Comparison of ENCODE assay signal across 8 mouse cellular contexts in the genomic region with DNA sequence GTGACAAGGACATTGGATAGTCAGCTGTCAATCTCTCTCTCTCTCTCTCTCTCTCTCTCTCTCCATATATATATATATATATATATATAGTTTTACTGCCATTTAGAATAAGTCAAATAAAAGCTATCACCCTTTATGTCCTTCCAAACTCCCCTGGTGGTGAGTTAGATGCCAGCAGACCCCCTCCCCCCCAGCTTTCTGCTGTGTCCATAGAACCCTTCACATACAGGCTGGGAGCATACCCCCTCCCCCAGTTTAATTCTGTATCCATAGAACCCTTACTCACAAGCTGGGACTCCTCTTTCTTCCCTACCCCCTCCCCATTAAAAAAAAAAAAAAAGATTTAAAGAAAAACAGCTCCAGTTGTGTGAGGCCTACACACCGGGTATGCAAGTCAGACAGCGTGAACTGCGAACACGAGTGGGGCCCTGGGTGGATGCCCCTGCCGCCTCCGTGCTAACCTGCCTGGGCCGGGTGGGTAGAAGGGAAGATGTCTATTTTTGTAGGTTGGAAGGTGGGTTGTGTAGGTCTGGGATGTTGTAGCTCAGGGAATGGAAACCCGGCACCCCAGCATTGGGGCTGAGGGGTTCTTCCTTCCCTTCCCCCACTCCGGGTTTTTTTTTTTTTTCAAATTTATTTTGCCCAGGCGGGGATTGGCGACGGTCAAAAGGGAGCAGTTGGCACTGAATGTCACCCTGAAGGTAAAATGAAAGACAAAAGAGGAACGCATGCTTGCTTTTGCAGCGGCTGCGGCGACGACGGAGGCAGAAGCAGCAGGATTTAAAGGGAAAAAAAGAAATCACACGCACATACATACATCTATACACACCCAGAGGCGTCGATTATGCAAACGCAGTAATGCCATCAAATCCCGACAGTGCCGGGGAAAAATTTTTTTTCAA. TPM values are rescaled to one million over a fixed set of nuclear protein-coding genes. Genes with fewer than 3 reads are reported as not detected.
DNase-seq lines count a peak whose midpoint lies in the region; ATAC-seq and TF ChIP-seq lines count a peak whose summit lies in the region.

No protein-coding gene starts in this region.

- H3K27ac ChIP-seq in kidney, embryonic 15.5 days, result 0 out of 2 replicates have a peak overlapping the region, but pooled peaks have one; percentile 9
- peak overlapping the region; percentile 88 for H3K27ac ChIP-seq in heart, embryonic 16.5 days (ENCODE audit: low read length)
- H3K27ac ChIP-seq in limb, embryonic 14.5 days (replicated peaks; ENCODE audit: low read depth, low read length), result no peak overlapping the region
- H3K27ac ChIP-seq in stomach, embryonic 14.5 days (ENCODE audit: low read length), result no peak overlapping the region

- DNase-seq in kidney, adult 8-10 months, result no peak
- DNase-seq in cerebellum, postnatal 14 days, result peak; percentile 56 to 58
- no peak for DNase-seq in limb, embryonic 14.5 days (ENCODE audit: low spot score)
- DNase-seq in thymus, postnatal 25 days, result no peak

- H3K4me2 ChIP-seq in kidney, embryonic 15.5 days, result peak overlapping the region; percentile 97
- H3K4me2 ChIP-seq in heart, embryonic 16.5 days (ENCODE audit: low read depth, low read length), result peak overlapping the region; percentile 86
- H3K4me2 ChIP-seq in limb, embryonic 14.5 days (replicated peaks; ENCODE audit: low read depth, low read length, severe bottlenecking), result peak overlapping the region; percentile 95
- peak overlapping the region; percentile 93 for H3K4me2 ChIP-seq in stomach, embryonic 14.5 days (replicated peaks; ENCODE audit: low read depth, low read length)

- no peaks in the 10 kb centered on the region for H3K27me3 ChIP-seq in kidney, embryonic 15.5 days
- no peaks in the 10 kb centered on the region for H3K27me3 ChIP-seq in heart, embryonic 16.5 days (ENCODE audit: control insufficient read depth, insufficient read depth, low read length)
- H3K27me3 ChIP-seq in limb, embryonic 14.5 days (ENCODE audit: control insufficient read depth, insufficient read depth, low read length), result no peaks in the 10 kb centered on the region
- H3K27me3 ChIP-seq in stomach, embryonic 14.5 days (ENCODE audit: control insufficient read depth, insufficient read depth, low read length), result no peaks in the 10 kb centered on the region

- no peak for TF ChIP-seq POLR2A in limb, embryonic 14.5 days (IDR thresholded peaks at IDR 0.05; ENCODE audit: borderline replicate concordance, extremely low read depth, insufficient read depth, insufficient read length)

- H3K36me3 ChIP-seq in kidney, embryonic 15.5 days, result no peaks in the 10 kb centered on the region
- no peaks in the 10 kb centered on the region for H3K36me3 ChIP-seq in heart, embryonic 16.5 days (ENCODE audit: control insufficient read depth, insufficient read depth)
- no peaks in the 10 kb centered on the region for H3K36me3 ChIP-seq in limb, embryonic 14.5 days (ENCODE audit: control insufficient read depth, insufficient read depth, low read length)
- no peaks in the 10 kb centered on the region for H3K36me3 ChIP-seq in stomach, embryonic 14.5 days (ENCODE audit: control insufficient read depth, insufficient read depth, low read length)

- peaks cover 23% of the 10 kb centered on the region for H3K4me1 ChIP-seq in kidney, embryonic 15.5 days
- peaks cover 20% of the 10 kb centered on the region for H3K4me1 ChIP-seq in heart, embryonic 16.5 days (ENCODE audit: control insufficient read depth, insufficient read depth, low read length)
- peaks cover 3% of the 10 kb centered on the region; the same call in 1 of the 2 replicates for H3K4me1 ChIP-seq in limb, embryonic 14.5 days (ENCODE audit: control insufficient read depth, insufficient read depth, low read length)
- peaks cover 3% of the 10 kb centered on the region; the same call in 1 of the 2 replicates for H3K4me1 ChIP-seq in stomach, embryonic 14.5 days (ENCODE audit: control insufficient read depth, insufficient read depth, low read length)

- no peaks in the 10 kb centered on the region for H3K9me3 ChIP-seq in kidney, embryonic 15.5 days (replicated peaks)
- H3K9me3 ChIP-seq in heart, embryonic 16.5 days (replicated peaks; ENCODE audit: control insufficient read depth, low read length), result no peaks in the 10 kb centered on the region
- H3K9me3 ChIP-seq in limb, embryonic 14.5 days (ENCODE audit: control insufficient read depth, low read length), result no peaks in the 10 kb centered on the region
- no peaks in the 10 kb centered on the region for H3K9me3 ChIP-seq in stomach, embryonic 14.5 days (ENCODE audit: control insufficient read depth, low read depth, low read length)

- H3K4me3 ChIP-seq in kidney, embryonic 15.5 days (replicated peaks), result peak overlapping the region; percentile 67
- peak overlapping the region; percentile 72 for H3K4me3 ChIP-seq in heart, embryonic 16.5 days (ENCODE audit: low read length)
- H3K4me3 ChIP-seq in limb, embryonic 14.5 days (replicated peaks; ENCODE audit: low read length), result peak overlapping the region; percentile 53
- H3K4me3 ChIP-seq in stomach, embryonic 14.5 days (ENCODE audit: low read depth, low read length), result peak overlapping the region; percentile 38

- WGBS in kidney, embryonic 15.5 days, result 9% methylated on average over 24 of the region's 24 CpGs
- 6% methylated on average over 24 of the region's 24 CpGs for WGBS in heart, embryonic 16.5 days
- 10% methylated on average over 24 of the region's 24 CpGs for WGBS in limb, embryonic 14.5 days
- 12% methylated on average over 24 of the region's 24 CpGs for WGBS in stomach, embryonic 14.5 days

- ATAC-seq in kidney, embryonic 15.5 days (replicated peaks; ENCODE audit: low FRiP score), result peak; percentile 18; the same call in 1 of the 2 replicates
- no peak for ATAC-seq in heart, embryonic 16.5 days (replicated peaks; ENCODE audit: extremely low read depth, insufficient read depth, low FRiP score)
- no peak for ATAC-seq in limb, embryonic 14.5 days (ENCODE audit: low FRiP score, low read depth)
- no peak for ATAC-seq in stomach, embryonic 14.5 days (ENCODE audit: insufficient number of reproducible peaks, insufficient read depth, low FRiP score, low read depth)
- ATAC-seq in erythroblast, adult 5-6 weeks (replicated peaks; ENCODE audit: low FRiP score, poor library complexity, severe bottlenecking), result no peak

- peak overlapping the region; percentile 68 for H3K9ac ChIP-seq in kidney, embryonic 15.5 days
- peak overlapping the region; percentile 90 for H3K9ac ChIP-seq in heart, embryonic 16.5 days (ENCODE audit: low read length)
- H3K9ac ChIP-seq in limb, embryonic 14.5 days (ENCODE audit: low read depth, low read length, severe bottlenecking), result peak overlapping the region; percentile 74; the same call in 1 of the 2 replicates
- H3K9ac ChIP-seq in stomach, embryonic 14.5 days (replicated peaks; ENCODE audit: low read depth, low read length), result peak overlapping the region; percentile 50

RNA-seq across cellular contexts. Expression of a gene that starts 42.4 kb away (rescaled TPM):
- 27.1 and 29.2 TPM in 2 replicates for polyA plus RNA-seq in kidney, embryonic 15.5 days (2015; fragmentation: Nextera tagmentation; extraction: Ambion mirVana)
- polyA plus RNA-seq in heart, embryonic 16.5 days (2015; fragmentation: Nextera tagmentation; extraction: Ambion mirVana), result 23.0 and 23.5 TPM in 2 replicates
- 1.1 and 1.3 TPM in 2 replicates for polyA plus RNA-seq in limb, embryonic 14.5 days (2012; rRNA removed)
- polyA plus RNA-seq in limb, embryonic 14.5 days (2014; fragmentation: Nextera tagmentation; extraction: Ambion mirVana), result 1.5 and 1.6 TPM in 2 replicates
- 12.5 and 13.4 TPM in 2 replicates for polyA plus RNA-seq in stomach, embryonic 14.5 days (2014; fragmentation: Nextera tagmentation; extraction: Ambion mirVana)
- not detected in 2 replicates for total RNA-seq in erythroblast, adult 5-6 weeks (2015; ENCODE audit: low replicate concordance)
- not detected in 2 replicates for total RNA-seq in erythroblast, adult 5-6 weeks (2017; ENCODE audit: low replicate concordance)

Comparison
In these comparisons a context has a peak if more than half of its experiments do, and no peak if none do; other contexts are left out.
1. H3K27ac ChIP-seq: peak in kidney, embryonic 15.5 days (single experiment) and heart, embryonic 16.5 days (single experiment); none in limb, embryonic 14.5 days (single experiment) and stomach, embryonic 14.5 days (single experiment).
2. DNase-seq: peak in cerebellum, postnatal 14 days (2 of 2); none in kidney, adult 8-10 months (0 of 2), limb, embryonic 14.5 days (single experiment) and thymus, postnatal 25 days (single experiment).
3. Peak in every context shown above with its lines, with median percentiles within 50 percentile points of each other: H3K4me2 ChIP-seq, H3K4me3 ChIP-seq and H3K9ac ChIP-seq.